In genomic region chr16:23095581-23095980, GRCm38 (mm10) we compare ENCODE assay signal across 34 mouse cellular contexts. TPM values are rescaled to one million over a fixed set of nuclear protein-coding genes. Genes with fewer than 3 reads are reported as not detected.
"Had no signal": no experiment of that assay in that cellular context is flagged by ENCODE, and none has a peak within 500 bp of the region (broad histone marks: within the 10 kb centered on the region; RNA-seq: fewer than 3 reads in every experiment).

No protein-coding gene starts in this region.

RNA-seq across cellular contexts. Expression of gene Kng1, which starts 37.9 kb away (rescaled TPM):
- total RNA-seq: heart, postnatal 10 days; heart, postnatal 14 days; heart, postnatal 25 days; heart, postnatal 36 days; hematopoietic stem cell, adult 5-6 weeks; hindbrain, postnatal 0 days; layer of hippocampus, adult 18-20 months; layer of hippocampus, adult 2 months; layer of hippocampus, adult 8-10 months; layer of hippocampus, postnatal 10 days; layer of hippocampus, postnatal 14 days; layer of hippocampus, postnatal 25 days; layer of hippocampus, postnatal 36 days; left cerebral cortex, adult 18-20 months; left cerebral cortex, adult 2 months; left cerebral cortex, adult 8-10 months had no signal
- polyA plus RNA-seq: heart, embryonic 14.5 days; hindbrain, embryonic 10.5 days; hindbrain, embryonic 11.5 days; hindbrain, embryonic 12.5 days; hindbrain, embryonic 13.5 days; hindbrain, embryonic 14.5 days; inflammation-experienced regulatory T-cells, adult 6 months; intestine, embryonic 14.5 days; large intestine, adult 2 months had no signal

RNA-seq across cellular contexts. Expression of gene Adipoq, which starts 50.8 kb away (rescaled TPM):
- total RNA-seq: hematopoietic stem cell, adult 5-6 weeks; hindbrain, postnatal 0 days; layer of hippocampus, adult 18-20 months; layer of hippocampus, adult 2 months; layer of hippocampus, adult 8-10 months; layer of hippocampus, postnatal 10 days; layer of hippocampus, postnatal 14 days; layer of hippocampus, postnatal 25 days; layer of hippocampus, postnatal 36 days; left cerebral cortex, adult 18-20 months; left cerebral cortex, adult 2 months; left cerebral cortex, adult 8-10 months had no signal
- polyA plus RNA-seq: heart, embryonic 15.5 days; heart, embryonic 16.5 days; hindbrain, embryonic 10.5 days; hindbrain, embryonic 11.5 days; hindbrain, embryonic 12.5 days; hindbrain, embryonic 13.5 days; hindbrain, embryonic 14.5 days; hindbrain, embryonic 15.5 days; hindbrain, embryonic 16.5 days; hindbrain, postnatal 0 days; intestine, embryonic 14.5 days; intestine, embryonic 15.5 days; intestine, embryonic 16.5 days; intestine, postnatal 0 days; kidney, embryonic 14.5 days; kidney, embryonic 15.5 days had no signal
